Mouse (Mus musculus) ES-E14 (cell line): ENCODE measurements at regions not wholly inside any gene's neighbourhood (a gene's known extent, or its start where the extent isn't known, plus 50 kb on each side); places are given as distances from the start of the nearest gene placed in this dataset.
A peak's percentile ranks its signal among the peaks of the same experiment; 100 is the strongest.

Experiments used
- DNase-seq: peaks from one replicate; pipeline ENCODE4 v3.0.0-alpha.2; 2013; ENCODE audit warnings: low read depth, low spot score
- H3K27ac ChIP-seq: 2 replicates; pipeline ENCODE4 v1.5.1; 2012; ENCODE audit warnings: low read depth, mild to moderate bottlenecking, low read length, moderate library complexity, mixed read lengths; ENCODE audit not compliant: poor library complexity, insufficient read depth, severe bottlenecking
- H3K36me3 ChIP-seq: 2 replicates; pipeline ENCODE4 v1.6.1; 2012; ENCODE audit warnings: mild to moderate bottlenecking, low read length, moderate library complexity, mixed read lengths; ENCODE audit not compliant: control insufficient read depth, poor library complexity, insufficient read depth, severe bottlenecking
- H3K4me1 ChIP-seq, 2 experiments: fragments of 150-350 bp in 1 of 2; sonication (generic) in 1 of 2; 2 replicates each; pipeline ENCODE4 v1.6.1; 2012; ENCODE audit warnings: low read length in 2 of 2, mild to moderate bottlenecking in 1 of 2, mixed read lengths in 1 of 2; ENCODE audit not compliant: control insufficient read depth in 2 of 2, insufficient read depth in 2 of 2, poor library complexity in 1 of 2
- H3K4me3 ChIP-seq, 2 experiments: fragments of 150-350 bp in 1 of 2; sonication (generic) in 1 of 2; 2 replicates each; pipeline ENCODE4 v1.5.1; 2012; ENCODE audit warnings: low read length in 2 of 2, low read depth in 1 of 2, mild to moderate bottlenecking in 1 of 2, mixed read lengths in 1 of 2; ENCODE audit not compliant: insufficient read depth in 1 of 2, poor library complexity in 1 of 2, severe bottlenecking in 1 of 2
- H3K9ac ChIP-seq: 2 replicates; pipeline ENCODE4 v1.6.1; 2012; ENCODE audit warnings: low read depth, mild to moderate bottlenecking, low read length, mixed read lengths; ENCODE audit not compliant: poor library complexity, insufficient read depth, severe bottlenecking
- H3K9me3 ChIP-seq: fragments of 150-350 bp; sonication (generic); 2 replicates; pipeline ENCODE4 v1.6.1; 2012; ENCODE audit warnings: low read depth, mild to moderate bottlenecking, low read length; ENCODE audit not compliant: control insufficient read depth, insufficient read depth
- CHD2 ChIP-seq: IDR thresholded peaks from 2 replicates; pipeline ENCODE4 v1.6.1; 2014; ENCODE audit warnings: mild to moderate bottlenecking, low read depth, low read length, inconsistent platforms
- HCFC1 ChIP-seq: IDR thresholded peaks from 2 replicates; pipeline ENCODE4 v1.6.1; 2012; ENCODE audit warnings: low read length, inconsistent platforms, borderline replicate concordance; ENCODE audit not compliant: insufficient read depth
- MAFK ChIP-seq: IDR thresholded peaks from 2 replicates; pipeline ENCODE4 v1.6.1; 2014; ENCODE audit warnings: mild to moderate bottlenecking, low read depth, low read length, inconsistent platforms; ENCODE audit not compliant: insufficient read depth
- ZC3H11A ChIP-seq: IDR thresholded peaks from 2 replicates; pipeline ENCODE4 v1.6.1; 2012; ENCODE audit warnings: low read depth, mild to moderate bottlenecking, inconsistent platforms, low read length, borderline replicate concordance
- ZNF384 ChIP-seq: IDR thresholded peaks from 2 replicates; pipeline ENCODE4 v1.6.1; 2012; ENCODE audit warnings: low read depth, low read length, inconsistent platforms
- in situ Hi-C, 2 experiments: fragments of 600-800 bp; cut with MboI; formaldehyde crosslinking; loops; one replicate each; pipeline ENCODE4 v1.15.1; 2025; ENCODE audit warnings: low sequenced_read_pairs in 2 of 2, inconsistent platforms in 1 of 2; ENCODE audit not compliant: unreplicated experiment in 2 of 2

DNA sequence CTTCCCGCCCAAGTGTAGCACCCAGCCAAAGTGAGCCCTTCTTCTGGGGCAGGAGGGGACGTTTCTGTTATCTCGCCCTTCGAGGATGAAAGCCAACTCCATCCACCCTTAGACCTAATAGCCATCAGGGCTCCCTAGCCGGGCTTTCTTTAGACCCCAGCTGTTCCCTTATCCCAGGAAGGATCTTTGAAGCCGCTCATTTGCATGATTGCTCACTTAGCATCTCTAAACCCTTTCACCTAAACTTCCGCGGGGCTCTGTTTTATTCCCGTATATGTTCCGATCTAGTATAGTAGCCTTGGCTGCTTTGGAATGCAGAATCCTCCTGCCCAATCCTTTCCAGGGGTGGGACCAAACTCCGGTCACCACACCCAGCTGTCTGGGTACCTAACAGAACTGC lies 84.3 kb upstream of the H2afz start:
- Histone ChIP-seq H3K27ac (0 out of 2 replicates have a peak overlapping the region, but pooled peaks have one; percentile 55), H3K9ac (no peak overlapping the region), H3K4me1 (peaks cover 10 to 14% of the 10 kb centered on the region in 2 experiments; a peak in 3 of 4 replicates), H3K4me3 (no peak overlapping the region), H3K9me3 (no peaks in the 10 kb centered on the region), H3K36me3 (no peaks in the 10 kb centered on the region)
- peak; percentile 95 for DNase-seq
- no peak for TF ChIP-seq ZC3H11A
- no peak; the same call in 1 of the 2 replicates for TF ChIP-seq MAFK
- TF ChIP-seq CHD2: peak; percentile 67; the same call in 1 of the 2 replicates
- TF ChIP-seq HCFC1: 0 out of 2 replicates have a peak, but pooled peaks have one; percentile 32
- TF ChIP-seq ZNF384: no peak
- in situ Hi-C loops: loop anchor here in 1 of 2 experiments (25.0 kb wide), 1 partner anchor 357 kb away; the partner anchor contains the start of genes Mttp and Trmt10a

GRCm38 (mm10) chr3:137782836-137783235 lies 81.5 kb upstream of the H2afz start:
- no peak for DNase-seq
- no peak overlapping the region for H3K9ac ChIP-seq
- H3K36me3 ChIP-seq: no peaks in the 10 kb centered on the region
- no peak for TF ChIP-seq CHD2
- TF ChIP-seq ZC3H11A: no peak
- no peak for TF ChIP-seq HCFC1
- TF ChIP-seq ZNF384: no peak
- TF ChIP-seq MAFK: no peak
- no peaks in the 10 kb centered on the region for H3K9me3 ChIP-seq
- H3K4me1 ChIP-seq: peaks cover 11 to 16% of the 10 kb centered on the region in 2 experiments
- H3K4me3 ChIP-seq: no peak overlapping the region
- H3K27ac ChIP-seq: no peak overlapping the region
- in situ Hi-C loops: loop anchor here in 1 of 2 experiments (25.0 kb wide), 1 partner anchor 354 kb away; the partner anchor contains the start of genes Mttp and Trmt10a

- TF ChIP-seq HCFC1 (no peak), CHD2 (no peak), ZNF384 (no peak), ZC3H11A (no peak), MAFK (no peak)
- no peak for DNase-seq
- Histone ChIP-seq H3K9ac (no peak overlapping the region), H3K4me1 (peaks cover 10 to 11% of the 10 kb centered on the region in 2 experiments), H3K9me3 (no peaks in the 10 kb centered on the region), H3K4me3 (no peak overlapping the region), H3K27ac (peak overlapping the region; percentile 14; the same call in 1 of the 2 replicates), H3K36me3 (no peaks in the 10 kb centered on the region)
- in situ Hi-C loops: loop anchor here in 1 of 2 experiments (25.0 kb wide), 1 partner anchor 353 kb away; the partner anchor contains the start of genes Mttp and Trmt10a
Measured at GRCm38 (mm10) chr3:137783937-137784911, 80.1 kb upstream of the H2afz start.

GRCm38 (mm10) chr3:137785224-137785623 lies 79.1 kb upstream of the H2afz start:
- Histone ChIP-seq H3K27ac (peak overlapping the region; percentile 24; the same call in 1 of the 2 replicates), H3K36me3 (no peaks in the 10 kb centered on the region), H3K4me3 (no peak overlapping the region), H3K9me3 (no peaks in the 10 kb centered on the region), H3K9ac (peak overlapping the region; percentile 54; the same call in 1 of the 2 replicates), H3K4me1 (peaks cover 8 to 11% of the 10 kb centered on the region in 2 experiments)
- in situ Hi-C loops: loop anchor here in 1 of 2 experiments (25.0 kb wide), 1 partner anchor 352 kb away; the partner anchor contains the start of genes Mttp and Trmt10a
- no peak for DNase-seq
- TF ChIP-seq MAFK (no peak), ZNF384 (0 out of 2 replicates have a peak, but pooled peaks have one; percentile 9), ZC3H11A (no peak)
